Mouse (Mus musculus): Measurements from ENCODE around the gene Dnaic2.

Dnaic2 gene

GRCm38 (mm10) chr11:114726965-114727825 is at the start of gene Dnaic2:
Dnaic2 (plus strand) TSS chr11:114727408.
- peak; percentile 86 for DNase-seq

- peak; percentile 64 for DNase-seq
These were observed 47.6 kb upstream of the Dnaic2 start for GRCm38 (mm10) chr11:114679582-114679981.

DNA sequence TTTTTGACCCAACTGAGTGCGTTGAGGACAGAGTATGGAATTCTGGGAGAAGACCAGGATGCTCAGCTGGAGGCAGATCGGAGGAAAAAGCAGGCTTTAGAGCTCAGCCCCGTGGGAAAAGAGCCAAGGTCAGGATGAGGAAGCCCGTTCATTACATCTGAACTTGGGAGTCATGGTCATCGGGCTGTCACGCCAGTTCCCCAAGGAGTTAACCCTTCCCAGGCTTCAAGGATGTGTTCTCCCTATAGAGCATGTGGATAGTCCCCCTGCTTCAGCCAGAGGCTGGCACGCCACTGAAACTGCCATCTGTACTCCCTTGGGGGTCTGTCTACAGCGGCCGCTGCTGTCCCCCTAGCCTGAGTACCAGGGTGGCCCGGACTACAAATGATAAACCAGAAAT is 46.9 kb upstream of the Dnaic2 start:
- peak; percentile 64 for DNase-seq

DNA sequence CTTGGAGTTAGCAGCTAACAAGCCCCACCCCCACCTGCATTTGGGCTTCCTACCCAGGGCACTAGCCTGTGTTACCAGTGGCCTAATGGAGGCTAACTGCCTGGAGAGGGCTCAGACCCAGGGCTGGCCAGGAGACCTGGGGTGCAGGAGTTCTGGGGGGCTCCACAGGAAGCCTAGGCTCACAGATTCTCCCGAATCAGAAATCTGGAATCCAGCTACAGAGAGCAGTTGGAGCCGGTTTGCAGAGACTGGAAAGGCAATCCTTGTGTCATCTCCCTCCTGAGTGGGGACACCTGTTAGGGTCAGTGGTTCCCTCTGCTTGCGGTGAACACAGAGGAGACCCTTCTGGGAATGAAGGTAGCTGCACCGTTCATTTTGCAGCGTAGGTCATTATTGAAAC is 46.2 kb upstream of the Dnaic2 start:
- DNase-seq = no peak

DNA sequence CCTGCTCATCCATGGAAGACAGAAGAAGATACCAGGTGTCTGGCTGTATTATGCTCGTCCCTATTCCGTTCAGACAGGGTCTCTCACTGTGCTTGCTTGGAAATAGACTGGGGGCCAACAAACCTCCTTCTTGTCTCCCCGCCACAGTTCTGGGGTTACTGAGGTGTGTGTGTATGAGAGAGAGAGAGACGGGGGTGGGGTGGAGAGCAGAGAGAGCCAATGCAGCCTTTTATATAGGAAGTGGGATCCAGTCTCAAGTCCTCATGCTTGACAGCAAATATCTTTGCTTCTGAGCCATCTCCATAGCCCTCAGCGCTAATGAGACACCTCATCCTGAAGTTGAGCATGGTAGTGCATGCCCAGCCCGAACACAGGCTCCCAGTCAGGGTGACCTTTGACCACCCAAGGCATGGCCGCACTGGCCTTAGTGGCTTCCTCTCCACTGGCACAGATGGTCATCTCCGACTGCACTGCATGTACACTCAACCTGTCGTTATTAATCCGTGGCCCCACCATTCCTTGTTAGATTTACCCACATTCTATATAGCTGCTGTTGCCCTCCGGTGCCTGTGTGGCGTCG is 44.8 kb upstream of the Dnaic2 start:
- no peak for DNase-seq

DNA sequence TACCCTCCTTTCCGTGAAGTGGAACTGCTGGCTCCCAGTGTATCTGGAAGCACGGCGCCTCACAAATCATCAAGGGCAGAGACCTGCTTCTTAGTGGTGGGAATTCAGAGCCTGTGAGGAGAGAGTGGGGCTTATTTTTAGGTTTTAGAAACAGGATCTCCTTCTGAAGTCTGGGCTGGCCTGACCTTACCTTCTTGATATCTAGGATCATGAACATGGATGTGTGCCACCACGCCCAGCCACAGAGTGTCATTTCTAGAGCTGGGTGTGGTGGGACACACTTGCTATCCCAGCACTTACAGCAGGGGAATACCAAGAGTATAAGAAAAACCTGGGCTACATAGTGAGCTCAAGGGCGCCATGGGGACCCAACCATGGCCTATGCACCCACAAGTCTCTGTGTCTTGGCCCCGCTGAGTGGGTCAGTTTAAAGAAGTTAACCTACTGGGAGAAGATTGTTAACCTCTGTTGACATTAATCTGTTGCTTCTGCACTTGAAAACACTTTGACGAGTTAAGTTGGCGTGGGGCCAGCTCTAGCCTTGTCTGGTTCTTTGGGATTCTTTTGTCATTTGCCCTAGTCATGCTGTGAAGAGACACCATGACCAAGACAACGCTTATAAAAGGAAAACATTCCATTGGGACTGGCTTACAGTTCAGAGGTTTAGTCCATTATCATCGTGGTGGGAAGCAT is 44.0 kb upstream of the Dnaic2 start:
- no peak for DNase-seq

GRCm38 (mm10) chr11:114683722-114684621 is 43.2 kb upstream of the Dnaic2 start:
- DNase-seq = no peak

GRCm38 (mm10) chr11:114684627-114685373 is 42.4 kb upstream of the Dnaic2 start:
- DNase-seq = peak; percentile 29

DNA sequence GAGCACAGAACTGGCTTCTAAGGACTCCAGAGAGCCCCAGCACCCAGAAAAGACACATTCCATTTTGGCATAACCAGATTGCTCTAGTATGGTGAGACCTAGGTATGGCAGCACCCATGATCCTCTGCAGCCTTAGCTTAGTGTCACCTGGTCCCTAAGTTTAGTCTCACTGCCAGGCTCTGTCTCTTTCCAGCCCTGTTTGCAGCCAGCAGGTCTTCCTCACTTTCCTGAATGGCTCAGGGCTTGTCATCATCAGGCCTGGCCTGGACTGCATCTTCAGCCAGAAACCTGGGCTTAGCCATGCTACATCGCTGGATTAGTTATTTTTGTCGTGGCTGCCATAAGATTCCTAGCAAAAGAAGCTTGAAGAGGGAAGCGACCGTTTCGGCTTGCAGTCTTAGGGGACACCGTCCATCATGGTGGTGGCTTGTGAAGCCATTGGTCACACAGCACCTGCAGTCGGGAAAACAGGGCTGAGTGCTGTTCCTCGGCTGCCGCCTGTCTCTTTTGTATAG is 41.6 kb upstream of the Dnaic2 start:
- no peak for DNase-seq

DNA sequence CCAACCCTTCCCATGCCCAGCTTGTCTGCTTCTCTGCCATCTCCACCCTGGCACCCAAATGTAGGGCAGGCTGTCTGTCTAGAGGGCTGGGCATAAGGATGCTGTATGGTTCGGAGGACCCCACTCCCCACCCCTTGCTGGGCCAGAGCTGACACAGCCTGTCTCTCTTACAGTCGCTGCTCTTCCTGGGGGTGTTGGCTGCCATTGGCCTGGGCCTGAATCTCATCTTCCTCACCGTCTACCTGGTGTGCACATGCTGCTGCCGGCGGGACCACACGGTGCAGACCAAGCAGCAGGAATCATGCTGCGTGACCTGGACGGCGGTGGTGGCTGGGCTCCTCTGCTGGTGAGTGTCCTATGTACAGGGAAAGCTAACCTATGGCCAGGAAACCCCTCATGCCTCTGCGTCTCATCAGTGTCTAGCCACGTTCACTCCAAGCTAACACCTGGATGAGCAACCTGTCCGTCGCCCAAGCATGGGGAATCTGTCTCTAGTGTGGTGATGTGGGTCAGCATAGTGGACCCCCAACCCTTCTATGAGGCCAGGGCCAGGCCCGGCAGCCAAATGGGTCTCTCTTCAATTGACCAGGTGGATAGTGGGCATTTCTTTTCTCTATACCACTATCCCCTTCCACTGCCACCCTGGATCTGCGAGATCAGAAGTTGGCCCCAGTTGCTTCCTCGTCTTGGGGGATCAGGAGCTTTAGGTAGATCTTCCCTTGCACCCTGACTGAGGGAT is 40.8 kb upstream of the Dnaic2 start:
- DNase-seq = no peak

- DNase-seq = no peak
These were observed 39.5 kb upstream of the Dnaic2 start for GRCm38 (mm10) chr11:114687574-114688188.

GRCm38 (mm10) chr11:114688729-114689128 is 38.5 kb upstream of the Dnaic2 start:
- DNase-seq = no peak

- no peak for DNase-seq
These were observed 37.0 kb upstream of the Dnaic2 start for GRCm38 (mm10) chr11:114690192-114690591.

DNA sequence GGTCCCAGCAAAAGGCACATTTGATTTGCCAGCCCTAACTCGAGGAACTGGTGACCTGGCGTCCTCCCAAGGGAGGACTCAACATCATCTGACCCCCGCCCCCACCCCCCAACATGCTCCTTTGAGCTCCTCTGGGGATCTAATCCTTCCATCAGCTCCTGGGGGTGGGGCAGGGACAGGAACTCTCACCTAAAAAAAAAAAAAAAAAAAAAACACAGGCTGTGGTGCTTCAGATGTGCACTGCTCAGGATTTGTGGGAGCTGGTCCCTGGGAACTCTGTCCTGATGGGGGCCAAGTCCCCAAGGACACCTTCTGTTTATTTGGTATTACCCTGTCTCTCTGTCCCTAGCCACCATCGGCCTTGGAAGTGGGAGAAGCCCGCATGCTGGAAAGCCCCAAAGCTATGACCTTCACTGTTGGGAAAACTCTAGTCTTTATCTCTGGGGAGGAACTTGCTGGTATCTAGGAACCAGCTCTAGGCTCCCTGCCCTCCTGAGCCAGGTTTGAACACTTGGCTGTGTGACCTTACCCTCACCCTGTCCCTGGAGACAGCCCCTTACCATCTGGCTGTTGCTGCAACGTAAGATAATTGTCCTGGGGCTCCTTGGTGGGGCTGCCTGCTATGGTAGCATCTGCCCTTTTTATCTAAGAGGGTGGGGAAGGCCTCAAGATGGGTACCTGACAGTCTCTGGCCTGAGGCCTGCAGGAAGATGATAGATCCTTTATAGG is 35.6 kb upstream of the Dnaic2 start:
- DNase-seq = no peak

- DNase-seq = no peak
These were observed 34.6 kb upstream of the Dnaic2 start for GRCm38 (mm10) chr11:114692601-114693000.

GRCm38 (mm10) chr11:114693456-114693855 is 33.8 kb upstream of the Dnaic2 start:
- no peak for DNase-seq

DNA sequence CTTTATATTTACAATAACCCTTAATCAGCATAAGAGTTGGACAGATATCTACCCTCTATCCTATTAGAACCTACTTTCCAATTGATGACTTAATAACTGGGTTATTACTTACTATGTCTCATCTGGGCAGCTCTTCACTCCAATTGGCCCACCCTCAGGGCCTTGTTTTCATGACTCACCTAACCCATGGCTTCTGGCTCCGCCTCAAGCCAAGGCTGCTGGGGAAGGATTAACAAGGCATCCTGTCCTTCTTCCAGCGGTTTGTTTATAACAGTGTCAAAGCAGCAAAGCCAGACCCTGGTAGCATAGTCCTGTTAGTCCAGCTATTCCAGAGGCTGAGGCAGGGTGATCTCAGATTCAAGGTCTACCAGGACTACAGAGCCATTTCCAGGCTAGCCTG is 32.8 kb upstream of the Dnaic2 start:
- DNase-seq = no peak

GRCm38 (mm10) chr11:114698496-114698895 is 28.7 kb upstream of the Dnaic2 start:
- no peak for DNase-seq

DNA sequence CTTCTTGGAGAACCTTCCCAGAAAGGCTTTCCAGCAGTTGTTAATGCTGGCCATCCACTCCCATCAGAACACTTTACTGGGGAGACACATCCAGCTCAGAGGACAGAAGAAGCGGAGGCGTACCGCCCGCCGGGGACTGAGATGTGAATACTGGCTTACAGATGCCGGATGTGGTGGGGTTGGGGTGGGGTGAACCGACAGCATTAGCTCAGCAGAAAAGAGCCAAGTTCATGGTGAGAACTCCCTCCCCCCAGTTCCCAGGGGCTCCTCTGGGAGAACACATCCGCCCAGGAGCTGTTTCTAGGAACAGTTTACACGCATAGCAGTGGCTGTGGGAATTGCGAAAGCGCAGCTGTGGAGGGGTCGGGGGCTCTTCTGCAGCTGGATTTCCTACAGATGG is 27.7 kb upstream of the Dnaic2 start:
- DNase-seq = peak; percentile 83
